Mouse (Mus musculus) hindbrain, embryonic 12.5 days (tissue): ENCODE data around the gene Oosp1. TPM values are rescaled to one million over a fixed set of nuclear protein-coding genes. Genes with fewer than 3 reads are reported as not detected.

Experiments
- ATAC-seq: fragments of 200-750 bp; cut with Nextera tagmentation; 2 replicates; pipeline ENCODE4 v1.8.0; 2017; ENCODE audit warnings: moderate TSS enrichment; ENCODE audit not compliant: low FRiP score
- H3K27ac ChIP-seq: fragments of 300-500 bp; sonication (generic); 2 replicates; pipeline ENCODE4 v1.5.1; 2016; ENCODE audit warnings: mild to moderate bottlenecking
- H3K27me3 ChIP-seq: fragments of 300-500 bp; sonication (generic); 2 replicates; pipeline ENCODE4 v1.6.1; 2016; ENCODE audit warnings: mild to moderate bottlenecking
- H3K36me3 ChIP-seq: fragments of 300-500 bp; sonication (generic); 2 replicates; pipeline ENCODE4 v1.6.1; 2016; ENCODE audit warnings: mild to moderate bottlenecking
- H3K4me1 ChIP-seq: fragments of 300-500 bp; sonication (generic); 2 replicates; pipeline ENCODE4 v1.6.1; 2016
- H3K4me2 ChIP-seq: fragments of 300-500 bp; sonication (generic); replicated peaks from 2 replicates; pipeline ENCODE4 v1.6.1; 2016; ENCODE audit warnings: mild to moderate bottlenecking
- H3K4me3 ChIP-seq: fragments of 300-500 bp; sonication (generic); 2 replicates; pipeline ENCODE4 v1.5.1; 2016; ENCODE audit warnings: mild to moderate bottlenecking
- H3K9ac ChIP-seq: fragments of 300-500 bp; sonication (generic); 2 replicates; pipeline ENCODE4 v1.6.1; 2016; ENCODE audit warnings: mild to moderate bottlenecking, moderate library complexity
- H3K9me3 ChIP-seq: fragments of 300-500 bp; sonication (generic); replicated peaks from 2 replicates; pipeline ENCODE4 v1.6.1; 2016; ENCODE audit warnings: mild to moderate bottlenecking
- WGBS: fragments of 180-500 bp; shearing (Covaris S2); methylation state at CpG from one replicate; pipeline ENCODE4 v1.1.7; 2016; 5-methylcytosine and 5-hydroxymethylcytosine counted together
- polyA plus RNA-seq: library from polyadenylated mRNA; unstranded; fragments of >200 nt; fragmentation: Nextera tagmentation; extraction: Ambion mirVana; gene quantifications from 2 replicates; pipeline ENCODE4 v1.2.1, GENCODE M21; 2016

The Oosp1 gene
- polyA plus RNA-seq, result not detected in 2 replicates

- no peak within 1 kb of the TSS for H3K4me3 ChIP-seq
- H3K9ac ChIP-seq, result no peak within 1 kb of the TSS
- 76% methylated on average over 5 of the region's 5 CpGs for WGBS
- H3K9me3 ChIP-seq, result no peaks in the 10 kb centered on the region
- no peak within 1 kb of the TSS for H3K27ac ChIP-seq
- ATAC-seq, result no peak
- H3K36me3 ChIP-seq, result no peaks in the 10 kb centered on the region
- no peaks in the 10 kb centered on the region for H3K27me3 ChIP-seq
- H3K4me2 ChIP-seq, result no peak within 1 kb of the TSS
- no peaks in the 10 kb centered on the region for H3K4me1 ChIP-seq
Measured at GRCm38 (mm10) chr19:11690839-11691238, at the start of gene Oosp1. Gene Oosp1 (minus strand): TSS chr19:11691150.

- Histone ChIP-seq H3K9ac (no peak overlapping the region), H3K27me3 (no peaks in the 10 kb centered on the region), H3K9me3 (no peaks in the 10 kb centered on the region), H3K4me2 (no peak overlapping the region), H3K27ac (no peak overlapping the region), H3K4me3 (no peak overlapping the region), H3K4me1 (no peaks in the 10 kb centered on the region), H3K36me3 (no peaks in the 10 kb centered on the region)
- no peak for ATAC-seq
- WGBS, result 39% methylated on average over 1 of the region's 1 CpGs
Measured at GRCm38 (mm10) chr19:11736455-11736854, 45.5 kb upstream of the Oosp1 start.

DNA sequence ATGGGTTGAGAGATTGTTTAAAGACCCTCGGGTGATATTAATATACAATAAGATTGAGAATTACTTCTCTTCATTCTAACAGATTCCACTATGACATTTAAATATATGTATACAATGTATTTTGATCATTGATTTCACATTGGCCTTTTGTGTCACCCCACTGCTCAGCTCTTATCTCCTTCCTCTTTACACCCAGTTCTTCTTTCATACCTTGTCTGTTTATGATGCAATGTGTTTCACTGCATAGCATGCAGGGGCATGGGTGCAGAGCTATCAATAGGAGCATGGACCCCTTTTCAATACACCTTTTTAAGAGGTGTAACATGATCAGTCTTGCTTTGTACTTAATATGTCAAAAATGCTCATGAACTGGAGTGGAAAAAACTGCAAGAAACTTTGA lies 39.3 kb upstream of the Oosp1 start:
- Histone ChIP-seq H3K27ac (no peak overlapping the region), H3K4me1 (no peaks in the 10 kb centered on the region), H3K4me3 (no peak overlapping the region), H3K36me3 (no peaks in the 10 kb centered on the region), H3K9me3 (no peaks in the 10 kb centered on the region), H3K9ac (no peak overlapping the region), H3K4me2 (no peak overlapping the region), H3K27me3 (no peaks in the 10 kb centered on the region)
- WGBS, result 74% methylated on average over 1 of the region's 1 CpGs
- ATAC-seq, result no peak

- H3K27ac ChIP-seq, result no peak overlapping the region
- no peaks in the 10 kb centered on the region for H3K4me1 ChIP-seq
- no peak for ATAC-seq
- no peaks in the 10 kb centered on the region for H3K36me3 ChIP-seq
- 90% methylated on average over 5 of the region's 5 CpGs for WGBS
- H3K9me3 ChIP-seq, result no peaks in the 10 kb centered on the region
- H3K4me3 ChIP-seq, result no peak overlapping the region
- H3K4me2 ChIP-seq, result no peak overlapping the region
- H3K9ac ChIP-seq, result no peak overlapping the region
- no peaks in the 10 kb centered on the region for H3K27me3 ChIP-seq
Measured at GRCm38 (mm10) chr19:11727304-11727703, 36.4 kb upstream of the Oosp1 start.

DNA sequence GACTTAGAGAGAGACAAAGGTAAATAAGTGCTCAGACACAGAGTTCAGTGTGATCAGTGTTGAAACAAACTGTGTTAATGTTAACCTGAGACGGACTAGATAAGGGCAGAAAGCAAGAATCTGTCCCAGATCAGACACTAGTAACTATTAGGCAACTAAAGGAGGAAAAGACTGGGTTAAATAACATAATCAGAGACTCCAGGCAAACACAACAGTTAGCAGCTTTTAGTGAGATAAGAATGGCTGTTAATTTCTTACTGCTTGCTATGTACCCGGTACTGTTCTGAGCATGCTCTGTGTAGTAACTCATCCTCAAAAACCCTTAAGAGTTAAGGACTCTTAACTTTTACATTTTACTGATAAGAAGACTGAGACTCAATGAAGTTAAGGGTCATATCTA lies 35.0 kb upstream of the Oosp1 start:
- no peak overlapping the region for H3K27ac ChIP-seq

DNA sequence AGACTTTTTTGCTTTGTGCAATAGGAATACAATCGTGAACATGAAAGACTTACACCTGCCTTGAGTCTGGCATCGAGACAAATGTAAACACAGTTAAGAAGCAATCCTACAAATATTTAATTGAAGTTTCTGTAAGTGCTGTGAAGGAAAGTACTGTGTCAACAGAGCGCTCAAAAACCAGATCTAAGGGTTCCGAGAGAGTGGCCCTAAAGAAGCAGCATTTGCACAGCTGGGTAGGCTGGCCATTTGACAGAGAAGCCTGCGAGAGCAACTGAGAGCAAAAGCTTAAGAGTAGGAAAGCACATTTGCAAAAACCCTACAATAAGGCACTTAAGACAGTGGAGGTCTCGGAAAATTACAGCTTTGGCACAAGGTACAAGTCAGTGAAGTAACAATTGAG lies 33.3 kb upstream of the Oosp1 start:
- H3K27me3 ChIP-seq, result no peaks in the 10 kb centered on the region
- no peak overlapping the region for H3K4me3 ChIP-seq
- no peak overlapping the region for H3K27ac ChIP-seq
- H3K9ac ChIP-seq, result no peak overlapping the region
- no peaks in the 10 kb centered on the region for H3K4me1 ChIP-seq
- WGBS, result 84% methylated on average over 6 of the region's 6 CpGs
- H3K4me2 ChIP-seq, result no peak overlapping the region
- no peaks in the 10 kb centered on the region for H3K36me3 ChIP-seq
- no peaks in the 10 kb centered on the region for H3K9me3 ChIP-seq
- ATAC-seq, result no peak

More for the DNA sequence above, 35.0 kb upstream of the Oosp1 start:
- no peaks in the 10 kb centered on the region for H3K27me3 ChIP-seq
- H3K4me3 ChIP-seq, result no peak overlapping the region
- no peak overlapping the region for H3K4me2 ChIP-seq
- H3K9me3 ChIP-seq, result no peaks in the 10 kb centered on the region
- H3K4me1 ChIP-seq, result no peaks in the 10 kb centered on the region
- 89% methylated on average over 2 of the region's 2 CpGs for WGBS
- H3K36me3 ChIP-seq, result no peaks in the 10 kb centered on the region
- ATAC-seq, result no peak
- no peak overlapping the region for H3K9ac ChIP-seq

GRCm38 (mm10) chr19:11723870-11724269 lies 32.9 kb upstream of the Oosp1 start:
- no peak overlapping the region for H3K27ac ChIP-seq
- no peak overlapping the region for H3K9ac ChIP-seq
- no peak overlapping the region for H3K4me2 ChIP-seq
- H3K9me3 ChIP-seq, result no peaks in the 10 kb centered on the region
- H3K4me3 ChIP-seq, result no peak overlapping the region
- no peak for ATAC-seq
- H3K36me3 ChIP-seq, result no peaks in the 10 kb centered on the region
- H3K27me3 ChIP-seq, result no peaks in the 10 kb centered on the region
- no peaks in the 10 kb centered on the region for H3K4me1 ChIP-seq
- 92% methylated on average over 2 of the region's 2 CpGs for WGBS

- WGBS, result 88% methylated on average over 3 of the region's 3 CpGs
- Histone ChIP-seq H3K27ac (no peak overlapping the region), H3K4me2 (no peak overlapping the region), H3K9me3 (no peaks in the 10 kb centered on the region), H3K4me1 (no peaks in the 10 kb centered on the region), H3K4me3 (no peak overlapping the region), H3K36me3 (no peaks in the 10 kb centered on the region), H3K9ac (no peak overlapping the region), H3K27me3 (no peaks in the 10 kb centered on the region)
- ATAC-seq, result no peak
Measured at GRCm38 (mm10) chr19:11720071-11720470, 29.1 kb upstream of the Oosp1 start.

- WGBS, result 83% methylated on average over 4 of the region's 4 CpGs
Measured at GRCm38 (mm10) chr19:11712451-11712850, 21.5 kb upstream of the Oosp1 start.

GRCm38 (mm10) chr19:11698342-11698741 lies 7.4 kb upstream of the Oosp1 start:
- no peak overlapping the region for H3K9ac ChIP-seq
- H3K27ac ChIP-seq, result no peak overlapping the region
- ATAC-seq, result no peak
- H3K4me2 ChIP-seq, result no peak overlapping the region
- H3K4me1 ChIP-seq, result no peaks in the 10 kb centered on the region
- H3K27me3 ChIP-seq, result no peaks in the 10 kb centered on the region
- H3K36me3 ChIP-seq, result no peaks in the 10 kb centered on the region
- WGBS, result 89% methylated on average over 6 of the region's 6 CpGs
- no peak overlapping the region for H3K4me3 ChIP-seq
- H3K9me3 ChIP-seq, result no peaks in the 10 kb centered on the region

More at GRCm38 (mm10) chr19:11712451-11712850, 21.5 kb upstream of the Oosp1 start:
- H3K9ac ChIP-seq, result no peak overlapping the region
- no peaks in the 10 kb centered on the region for H3K36me3 ChIP-seq
- no peak for ATAC-seq
- H3K4me2 ChIP-seq, result no peak overlapping the region
- no peaks in the 10 kb centered on the region for H3K27me3 ChIP-seq
- H3K4me3 ChIP-seq, result no peak overlapping the region
- H3K4me1 ChIP-seq, result no peaks in the 10 kb centered on the region
- no peak overlapping the region for H3K27ac ChIP-seq
- no peaks in the 10 kb centered on the region for H3K9me3 ChIP-seq

GRCm38 (mm10) chr19:11696755-11697154 lies 5.8 kb upstream of the Oosp1 start, which contains the start of gene Oosp3:
Gene Oosp3 (plus strand): TSS chr19:11697055.
- ATAC-seq, result no peak
- WGBS, result 95% methylated on average over 2 of the region's 2 CpGs

GRCm38 (mm10) chr19:11691454-11691853 lies 504 bp upstream of the Oosp1 start:
- Histone ChIP-seq H3K4me2 (no peak overlapping the region), H3K27me3 (no peaks in the 10 kb centered on the region), H3K27ac (no peak overlapping the region), H3K4me1 (no peaks in the 10 kb centered on the region), H3K9ac (no peak overlapping the region), H3K9me3 (no peaks in the 10 kb centered on the region), H3K36me3 (no peaks in the 10 kb centered on the region), H3K4me3 (no peak overlapping the region)
- ATAC-seq, result no peak
- 68% methylated on average over 1 of the region's 1 CpGs for WGBS

More at GRCm38 (mm10) chr19:11696755-11697154, 5.8 kb upstream of the Oosp1 start, which contains the start of gene Oosp3:
- Histone ChIP-seq H3K36me3 (no peaks in the 10 kb centered on the region), H3K4me1 (no peaks in the 10 kb centered on the region), H3K9ac (no peak within 1 kb of the TSS), H3K27me3 (no peaks in the 10 kb centered on the region), H3K27ac (no peak within 1 kb of the TSS), H3K4me3 (no peak within 1 kb of the TSS), H3K4me2 (no peak within 1 kb of the TSS), H3K9me3 (no peaks in the 10 kb centered on the region)

GRCm38 (mm10) chr19:11661562-11661961 lies 29.4 kb downstream of the Oosp1 start:
- ATAC-seq, result no peak
- Histone ChIP-seq H3K27me3 (no peaks in the 10 kb centered on the region), H3K4me1 (no peaks in the 10 kb centered on the region), H3K4me3 (no peak overlapping the region), H3K9ac (no peak overlapping the region), H3K36me3 (no peaks in the 10 kb centered on the region), H3K27ac (no peak overlapping the region), H3K9me3 (no peaks in the 10 kb centered on the region), H3K4me2 (no peak overlapping the region)
